Mouse (Mus musculus) liver, embryonic 14.5 days (tissue): Measurements from ENCODE around the gene Pth1r. TPM values are rescaled to one million over a fixed set of nuclear protein-coding genes. Genes with fewer than 3 reads are reported as not detected.

Source experiments
- ATAC-seq: fragments of 200-750 bp; cut with Nextera tagmentation; 2 replicates; pipeline ENCODE4 v1.8.0; 2017; ENCODE audit warnings: moderate number of reproducible peaks, mild to moderate bottlenecking, moderate library complexity; ENCODE audit not compliant: insufficient read depth
- DNase-seq, 3 experiments: peaks; one replicate each; pipeline ENCODE4 v3.0.0-alpha.2; 2012 to 2013; ENCODE audit warnings: low read depth in 3 of 3, low spot score in 3 of 3
- H3K27ac ChIP-seq: fragments of 300-500 bp; sonication (generic); 2 replicates; pipeline ENCODE4 v1.5.1; 2014; ENCODE audit warnings: moderate library complexity, mild to moderate bottlenecking, control low read depth, inconsistent platforms
- H3K27me3 ChIP-seq: fragments of 300-500 bp; sonication (generic); 2 replicates; pipeline ENCODE4 v1.6.1; 2014; ENCODE audit warnings: mild to moderate bottlenecking, low read length, moderate library complexity; ENCODE audit not compliant: control insufficient read depth, insufficient read depth
- H3K36me3 ChIP-seq: fragments of 300-500 bp; sonication (generic); replicated peaks from 2 replicates; pipeline ENCODE4 v1.6.1; 2014; ENCODE audit warnings: low read depth; ENCODE audit not compliant: control insufficient read depth, insufficient read depth
- H3K4me1 ChIP-seq, 2 experiments: fragments of 200-500 bp in 1 of 2; fragments of 300-500 bp in 1 of 2; sonication (generic) in 1 of 2; replicated peaks; 2 replicates each; pipeline ENCODE4 v1.6.1; 2012 to 2014; ENCODE audit warnings: antibody characterized with exemption in 1 of 2, inconsistent platforms in 1 of 2, low read length in 1 of 2; ENCODE audit not compliant: control insufficient read depth in 2 of 2, insufficient read depth in 2 of 2
- H3K4me2 ChIP-seq: fragments of 300-500 bp; sonication (generic); 2 replicates; pipeline ENCODE4 v1.6.1; 2014; ENCODE audit warnings: low read depth, mild to moderate bottlenecking, control low read depth, moderate library complexity
- H3K4me3 ChIP-seq, 2 experiments: fragments of 200-500 bp in 1 of 2; fragments of 300-500 bp in 1 of 2; sonication (generic) in 1 of 2; 2 replicates each; pipeline ENCODE4 v1.5.1; 2012 to 2014; ENCODE audit warnings: low read depth in 2 of 2, low read length in 2 of 2, mild to moderate bottlenecking in 2 of 2, control low read depth in 1 of 2, inconsistent platforms in 1 of 2, moderate library complexity in 1 of 2; ENCODE audit not compliant: insufficient read depth in 1 of 2
- H3K9ac ChIP-seq: fragments of 300-500 bp; sonication (generic); replicated peaks from 2 replicates; pipeline ENCODE4 v1.6.1; 2014; ENCODE audit warnings: mild to moderate bottlenecking, control low read depth, moderate library complexity
- H3K9me3 ChIP-seq: fragments of 300-500 bp; sonication (generic); 2 replicates; pipeline ENCODE4 v1.6.1; 2016; ENCODE audit warnings: low read length, mixed read lengths; ENCODE audit not compliant: control insufficient read depth
- CTCF ChIP-seq: IDR thresholded peaks from 2 replicates; pipeline ENCODE4 v1.5.1; 2016; ENCODE audit warnings: antibody characterized with exemption, low read depth, control low read depth
- EP300 ChIP-seq: IDR thresholded peaks from 2 replicates; pipeline ENCODE4 v1.6.1; 2016; ENCODE audit warnings: antibody characterized with exemption, low read depth
- WGBS: fragments of 180-500 bp; shearing (Covaris S2); extraction: QIAGEN DNeasy Blood & Tissue Kit; methylation state at CpG from one replicate; pipeline ENCODE4 v1.1.7; 2014; ENCODE audit not compliant: insufficient replicate concordance; 5-methylcytosine and 5-hydroxymethylcytosine counted together
- polyA plus RNA-seq, 2 experiments: library from polyadenylated mRNA; depleted of rRNA in 1 of 2; stranded (reverse) in 1 of 2; unstranded in 1 of 2; fragments of >200 nt; fragmentation: Nextera tagmentation in 1 of 2; extraction: Ambion mirVana in 1 of 2; gene quantifications; 2 replicates each; pipeline versions ENCODE4 v1.2.1 to v1.2.3; 2012 to 2014

The Pth1r gene
- polyA plus RNA-seq, 2 experiments = 2.0 to 3.4 TPM

DNA sequence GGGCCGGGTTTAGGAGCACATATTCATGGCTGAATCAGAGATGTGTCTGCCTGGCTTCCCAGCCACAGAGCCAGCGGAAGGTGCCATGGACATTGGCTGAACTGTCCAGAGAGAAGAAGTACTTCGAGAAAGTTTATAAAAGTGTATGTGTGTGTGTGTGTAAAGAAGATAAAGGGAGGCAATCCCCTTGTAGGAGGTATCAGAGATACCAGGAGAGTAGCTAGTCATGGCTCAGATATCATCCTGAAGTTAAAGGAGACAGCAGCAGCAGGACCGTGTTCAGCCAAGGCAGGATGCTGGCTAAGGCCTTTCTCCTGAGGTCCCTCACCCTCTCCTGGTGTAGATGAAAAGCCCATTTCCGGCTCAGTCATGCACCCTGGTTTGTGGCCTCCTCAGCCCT is 4.5 kb upstream of the Pth1r start:
- Histone ChIP-seq H3K4me3 (no peak overlapping the region), H3K9ac (no peak overlapping the region), H3K4me2 (no peak overlapping the region), H3K4me1 (peaks cover 0 to 30% of the 10 kb centered on the region in 2 experiments; a peak in 2 of 4 replicates), H3K27ac (no peak overlapping the region), H3K9me3 (no peaks in the 10 kb centered on the region), H3K36me3 (no peaks in the 10 kb centered on the region), H3K27me3 (no peaks in the 10 kb centered on the region; the same call in none of the 2 replicates)
- WGBS = 22% methylated on average over 5 of the region's 5 CpGs
- DNase-seq = no peak
- TF ChIP-seq CTCF = no peak
- TF ChIP-seq EP300 = no peak
- peak; percentile 51; the same call in 1 of the 2 replicates for ATAC-seq

DNA sequence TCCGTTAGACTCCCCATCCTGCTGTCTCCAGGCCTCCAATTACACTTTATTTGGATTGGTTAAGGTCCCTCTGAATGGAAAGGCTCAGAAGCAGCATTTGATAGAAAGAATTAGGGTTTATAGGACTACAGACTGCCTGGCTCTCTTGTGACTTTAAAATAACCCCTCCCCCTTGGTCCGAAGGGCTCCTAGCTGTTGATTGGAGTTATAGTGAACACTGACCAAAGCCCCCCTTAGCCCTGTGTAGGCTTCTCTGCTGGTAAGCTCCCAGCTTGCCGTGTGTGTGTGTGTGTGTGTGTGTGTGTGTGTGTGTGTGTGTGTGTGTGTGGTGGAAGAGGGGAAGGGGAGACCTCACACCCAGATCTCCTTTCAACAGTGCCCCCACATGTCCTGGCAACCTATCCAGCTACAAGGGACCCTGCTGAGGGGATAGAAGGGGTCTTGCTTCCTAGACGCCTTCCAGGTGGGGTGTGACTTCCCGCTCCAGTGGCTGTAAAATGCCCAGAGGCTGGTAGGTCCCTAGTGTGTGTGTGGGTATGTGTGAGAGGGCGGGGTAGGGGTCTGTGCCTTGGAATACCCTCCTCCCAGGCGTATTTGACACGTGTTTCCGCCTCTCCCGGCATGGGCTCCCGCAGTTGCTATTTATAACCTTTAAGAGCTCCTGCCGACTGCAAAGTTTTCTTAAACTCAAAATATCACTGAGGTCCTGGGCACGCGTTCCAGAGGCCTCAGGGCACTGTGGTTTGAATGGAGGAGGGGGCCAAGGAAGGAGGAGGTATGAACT is 3.7 kb upstream of the Pth1r start:
- DNase-seq = no peak
- Histone ChIP-seq H3K36me3 (no peaks in the 10 kb centered on the region), H3K4me2 (no peak overlapping the region), H3K27ac (no peak overlapping the region), H3K27me3 (peaks cover 2% of the 10 kb centered on the region), H3K9me3 (no peaks in the 10 kb centered on the region), H3K4me1 (peaks cover 0 to 32% of the 10 kb centered on the region in 2 experiments; a peak in 2 of 4 replicates), H3K9ac (no peak overlapping the region), H3K4me3 (no peak overlapping the region)
- TF ChIP-seq EP300 (no peak), CTCF (no peak)
- no peak for ATAC-seq
- 24% methylated on average over 14 of the region's 14 CpGs for WGBS

DNA sequence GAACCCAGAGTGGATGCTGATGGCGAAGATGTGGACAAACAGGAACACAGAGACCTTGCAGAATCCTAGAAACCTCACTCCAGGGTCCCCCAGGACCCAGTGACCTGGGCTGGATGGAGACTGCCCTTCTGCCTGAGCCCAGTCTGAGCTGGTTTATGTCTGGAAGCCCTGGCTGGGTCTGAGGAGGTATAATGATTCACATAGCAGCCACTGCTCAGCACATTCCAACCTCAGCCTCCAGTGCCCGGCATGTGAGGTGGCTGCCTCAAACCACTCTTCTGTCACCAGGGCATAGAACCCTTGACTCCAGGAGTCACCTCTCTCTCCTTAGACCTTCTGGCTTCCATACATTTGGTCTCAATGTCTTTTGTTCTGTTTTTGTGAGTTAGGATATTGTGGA is 1.5 kb upstream of the Pth1r start:
- WGBS = 50% methylated on average over 2 of the region's 2 CpGs
- Histone ChIP-seq H3K4me2 (no peak overlapping the region), H3K4me3 (no peak overlapping the region), H3K9me3 (no peaks in the 10 kb centered on the region), H3K9ac (no peak overlapping the region), H3K36me3 (no peaks in the 10 kb centered on the region), H3K4me1 (peaks cover 0 to 41% of the 10 kb centered on the region in 2 experiments; a peak in 2 of 4 replicates), H3K27ac (no peak overlapping the region), H3K27me3 (peaks cover 24% of the 10 kb centered on the region)
- ATAC-seq (no peak), DNase-seq (no peak)
- TF ChIP-seq EP300 = no peak
- no peak for TF ChIP-seq CTCF

DNA sequence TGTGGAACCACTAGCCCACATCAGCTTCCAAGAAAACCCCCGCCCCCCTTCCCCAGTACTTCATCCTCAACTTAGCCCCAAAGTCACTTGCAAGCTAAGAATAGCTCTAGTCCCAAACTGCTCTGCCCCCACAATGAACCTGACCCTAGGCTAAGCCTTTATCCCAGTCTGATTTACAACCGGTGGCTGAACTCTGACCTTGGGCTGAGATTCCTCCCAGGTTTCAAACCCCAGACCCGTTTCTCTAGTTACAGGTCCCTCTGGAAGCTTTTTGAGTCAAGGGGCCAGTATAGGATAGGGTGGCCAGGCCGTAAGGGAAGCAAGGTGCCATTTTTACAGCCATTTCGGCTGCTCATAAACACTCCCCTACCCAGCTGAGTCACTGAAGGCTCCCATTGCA is 707 bp downstream of the Pth1r start:
- H3K27me3 ChIP-seq = peaks cover 46% of the 10 kb centered on the region
- H3K9ac ChIP-seq = no peak overlapping the region
- H3K4me1 ChIP-seq = peaks cover 0 to 23% of the 10 kb centered on the region in 2 experiments; a peak in 2 of 4 replicates
- no peaks in the 10 kb centered on the region for H3K9me3 ChIP-seq
- H3K4me3 ChIP-seq = no peak overlapping the region
- H3K4me2 ChIP-seq = no peak overlapping the region
- TF ChIP-seq EP300 (no peak), CTCF (no peak)
- 33% methylated on average over 5 of the region's 5 CpGs for WGBS
- no peak overlapping the region for H3K27ac ChIP-seq
- no peak for DNase-seq
- H3K36me3 ChIP-seq = no peaks in the 10 kb centered on the region
- no peak for ATAC-seq

DNA sequence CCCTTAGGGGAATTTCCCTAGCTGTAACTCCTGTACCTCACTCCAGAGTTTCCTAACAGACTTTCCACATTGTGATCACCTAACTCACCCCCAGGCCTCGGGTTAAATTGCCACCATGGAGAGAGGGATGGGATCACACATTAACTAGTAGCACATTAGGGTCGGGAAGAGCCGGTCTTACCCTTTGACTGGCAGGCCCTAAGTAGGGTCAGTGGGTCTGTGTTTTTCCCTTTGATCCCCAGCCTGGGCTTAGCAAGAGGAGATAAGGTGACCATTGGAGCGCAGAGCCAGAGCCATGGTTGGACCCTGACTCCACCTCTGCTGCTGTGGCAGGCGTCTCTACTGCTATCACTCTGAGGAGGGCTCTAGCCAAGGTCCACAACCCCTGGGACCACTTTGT is 1.2 kb downstream of the Pth1r start:
- ATAC-seq = peak; percentile 56; the same call in 1 of the 2 replicates
- H3K9me3 ChIP-seq = no peaks in the 10 kb centered on the region
- H3K4me2 ChIP-seq = no peak overlapping the region
- H3K4me1 ChIP-seq = peaks cover 0 to 18% of the 10 kb centered on the region in 2 experiments; a peak in 2 of 4 replicates
- no peak overlapping the region for H3K27ac ChIP-seq
- WGBS = 41% methylated on average over 5 of the region's 5 CpGs
- H3K4me3 ChIP-seq = no peak overlapping the region
- H3K27me3 ChIP-seq = peaks cover 51% of the 10 kb centered on the region
- peak in 2 of 3 experiments; percentile 19 to 24 for DNase-seq
- H3K9ac ChIP-seq = no peak overlapping the region
- no peaks in the 10 kb centered on the region for H3K36me3 ChIP-seq
- TF ChIP-seq EP300 (no peak), CTCF (no peak)
